Mouse (Mus musculus) cortical plate, adult 2 months (tissue): ENCODE data around the gene Dok1.

Experiments used
- CTCF ChIP-seq: fragments of 200-500 bp; IDR thresholded peaks from 2 replicates; pipeline ENCODE4 v1.5.1; 2011; ENCODE audit warnings: mild to moderate bottlenecking, control low read depth, low read length; ENCODE audit not compliant: insufficient read depth; ENCODE audit errors: extremely low read depth
- POLR2A ChIP-seq: fragments of 200-500 bp; IDR thresholded peaks from 2 replicates; pipeline ENCODE4 v1.6.1; 2011; ENCODE audit warnings: mild to moderate bottlenecking, low read length, control low read depth; ENCODE audit not compliant: insufficient read depth; ENCODE audit errors: extremely low read depth

- TF ChIP-seq CTCF: no peak
- no peak for TF ChIP-seq POLR2A
Observed at GRCm38 (mm10) chr6:83065995-83066394, 32.7 kb upstream of the Dok1 start.
